Mouse (Mus musculus): ENCODE results near the gene Bicc1.

GRCm38 (mm10) chr10:71159676-71160235, at the start of gene Bicc1:
- no peak for TF ChIP-seq POLR2A (IDR thresholded peaks at IDR 0.05; ENCODE audit: insufficient read depth, low read depth, low read length)
- no peak for TF ChIP-seq CTCF (IDR thresholded peaks at IDR 0.05)
- no peak for TF ChIP-seq EP300 (IDR thresholded peaks at IDR 0.05; ENCODE audit: insufficient read depth, low read depth, low read length)

Measured in heart, adult 2 months (tissue).